Mouse (Mus musculus) layer of hippocampus, adult 9-10 months (tissue): ENCODE measurements around the gene Mt2.
"Not testable (repeated sequence)": the region's sequence is repeated elsewhere in the genome, so short reads cannot be mapped to it uniquely, and the experiment has no call there.

Experiments used
- DNase-seq: peaks from one replicate; pipeline ENCODE4 v3.0.0; 2022; ENCODE audit warnings: low spot score

Gene Mt2

GRCm38 (mm10) chr8:94172075-94172808 is at the start of gene Mt2:
TSS of gene Mt2 (plus strand) at chr8:94172664.
- no peak for DNase-seq

GRCm38 (mm10) chr8:94122711-94123468 is 49.6 kb upstream of the Mt2 start:
- DNase-seq, result no peak

- no peak for DNase-seq
Observed at GRCm38 (mm10) chr8:94127711-94128110, 44.8 kb upstream of the Mt2 start.

GRCm38 (mm10) chr8:94129133-94129789 is 43.2 kb upstream of the Mt2 start:
- no peak for DNase-seq

GRCm38 (mm10) chr8:94130126-94130525 is 42.3 kb upstream of the Mt2 start:
- no peak for DNase-seq

GRCm38 (mm10) chr8:94132096-94132495 is 40.4 kb upstream of the Mt2 start:
- DNase-seq, result no peak

GRCm38 (mm10) chr8:94134601-94135000 is 37.9 kb upstream of the Mt2 start:
- DNase-seq, result not testable (repeated sequence)

GRCm38 (mm10) chr8:94135556-94135955 is 36.9 kb upstream of the Mt2 start:
- DNase-seq, result no peak

- no peak for DNase-seq
Observed at GRCm38 (mm10) chr8:94136192-94136591, 36.3 kb upstream of the Mt2 start.

- no peak for DNase-seq
Observed at GRCm38 (mm10) chr8:94136933-94137332, 35.5 kb upstream of the Mt2 start, which contains the start of gene Mt4. TSS of gene Mt4 (plus strand) at chr8:94137197.

- no peak for DNase-seq
Observed at GRCm38 (mm10) chr8:94140266-94140795, 32.1 kb upstream of the Mt2 start.

GRCm38 (mm10) chr8:94148236-94148635 is 24.2 kb upstream of the Mt2 start:
- DNase-seq, result no peak

GRCm38 (mm10) chr8:94150925-94151324 is 21.5 kb upstream of the Mt2 start:
- no peak for DNase-seq

- no peak for DNase-seq
Observed at GRCm38 (mm10) chr8:94152513-94153300, 19.8 kb upstream of the Mt2 start, which contains the start of gene Mt3. TSS of gene Mt3 (plus strand) at chr8:94152607.

GRCm38 (mm10) chr8:94153451-94153850 is 19.0 kb upstream of the Mt2 start:
- no peak for DNase-seq

- no peak for DNase-seq
Observed at GRCm38 (mm10) chr8:94154537-94154936, 17.9 kb upstream of the Mt2 start.

- no peak for DNase-seq
Observed at GRCm38 (mm10) chr8:94156092-94156491, 16.4 kb upstream of the Mt2 start.

GRCm38 (mm10) chr8:94165772-94166171 is 6.7 kb upstream of the Mt2 start:
- DNase-seq, result not testable (repeated sequence)

- peak; percentile 97 for DNase-seq
Observed at GRCm38 (mm10) chr8:94167244-94167643, 5.2 kb upstream of the Mt2 start.

- DNase-seq, result no peak
Observed at GRCm38 (mm10) chr8:94169547-94169946, 2.9 kb upstream of the Mt2 start.

GRCm38 (mm10) chr8:94171321-94171755 is 1.1 kb upstream of the Mt2 start:
- DNase-seq, result no peak
